Mouse (Mus musculus): Measurements from ENCODE around the gene Nt5c2. TPM values are rescaled to one million over a fixed set of nuclear protein-coding genes. Genes with fewer than 3 reads are reported as not detected.

Nt5c2 gene
- polyA plus RNA-seq, 1 experiment from 2014 or later = 85.4 TPM

DNA sequence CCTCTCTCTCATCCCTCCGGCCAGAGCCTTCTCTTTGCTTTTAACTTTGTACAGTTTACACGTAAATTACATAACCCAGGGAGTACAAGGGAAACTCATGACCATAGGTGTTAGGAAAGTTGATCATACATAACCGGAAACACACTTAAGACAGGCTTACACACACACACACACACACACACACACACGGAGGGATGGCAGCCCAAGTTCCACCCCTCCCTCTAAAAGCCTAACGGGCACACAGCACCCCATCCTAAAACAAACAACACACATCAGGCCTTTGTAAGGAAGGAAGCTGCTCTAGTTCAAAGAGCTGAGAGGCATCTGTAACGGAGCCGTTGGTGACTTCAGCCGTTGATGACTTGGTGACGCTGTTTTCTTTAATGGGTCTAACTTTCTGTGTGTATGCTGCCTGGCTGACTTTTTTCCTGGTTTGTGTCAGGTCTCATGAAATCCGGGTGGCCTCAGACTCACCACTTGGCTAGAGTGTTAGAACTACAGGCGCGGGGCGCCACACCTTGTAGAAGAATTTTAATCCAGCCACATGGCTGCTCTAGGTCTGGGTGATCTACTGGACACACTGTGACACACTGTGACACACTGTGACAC lies 44.7 kb downstream of the Nt5c2 start:
- Histone ChIP-seq H3K9me3 (no peaks in the 10 kb centered on the region), H3K4me1 (peaks cover 35% of the 10 kb centered on the region), H3K36me3 (no peaks in the 10 kb centered on the region), H3K4me2 (peak overlapping the region; percentile 25; the same call in 1 of the 2 replicates), H3K27ac (peak overlapping the region; percentile 83), H3K27me3 (no peaks in the 10 kb centered on the region), H3K4me3 (no peak overlapping the region), H3K9ac (no peak overlapping the region)
- 32% methylated on average over 13 of the region's 13 CpGs for WGBS
- peak; percentile 27; the same call in 1 of the 2 replicates for ATAC-seq (ENCODE audit: borderline replicate concordance, extremely low read depth, low FRiP score, low TSS enrichment)

- peaks cover 35% of the 10 kb centered on the region for H3K4me1 ChIP-seq
- no peak overlapping the region for H3K4me3 ChIP-seq
- no peaks in the 10 kb centered on the region for H3K9me3 ChIP-seq
- no peak overlapping the region for H3K9ac ChIP-seq
- H3K27me3 ChIP-seq = no peaks in the 10 kb centered on the region
- ATAC-seq (ENCODE audit: borderline replicate concordance, extremely low read depth, low FRiP score, low TSS enrichment) = no peak
- peak overlapping the region; percentile 83 for H3K27ac ChIP-seq
- no peaks in the 10 kb centered on the region for H3K36me3 ChIP-seq
- 52% methylated on average over 22 of the region's 22 CpGs for WGBS
- H3K4me2 ChIP-seq = peak overlapping the region; percentile 25; the same call in 1 of the 2 replicates
These were observed 45.5 kb downstream of the Nt5c2 start for GRCm38 (mm10) chr19:46969286-46969985.

GRCm38 (mm10) chr19:46968833-46969232 lies 46.1 kb downstream of the Nt5c2 start:
- Histone ChIP-seq H3K27ac (0 out of 2 replicates have a peak overlapping the region, but pooled peaks have one; percentile 83), H3K4me2 (no peak overlapping the region)
- WGBS = 67% methylated on average over 5 of the region's 5 CpGs

GRCm38 (mm10) chr19:46967861-46968260 lies 47.1 kb downstream of the Nt5c2 start:
- H3K9ac ChIP-seq = no peak overlapping the region
- H3K4me3 ChIP-seq = no peak overlapping the region
- H3K4me1 ChIP-seq = peaks cover 37% of the 10 kb centered on the region
- H3K36me3 ChIP-seq = no peaks in the 10 kb centered on the region
- H3K27me3 ChIP-seq = no peaks in the 10 kb centered on the region
- no peak overlapping the region for H3K4me2 ChIP-seq
- 71% methylated on average over 4 of the region's 4 CpGs for WGBS
- no peak for ATAC-seq (ENCODE audit: borderline replicate concordance, extremely low read depth, low FRiP score, low TSS enrichment)
- no peak overlapping the region for H3K27ac ChIP-seq
- H3K9me3 ChIP-seq = no peaks in the 10 kb centered on the region

More at GRCm38 (mm10) chr19:46968833-46969232, 46.1 kb downstream of the Nt5c2 start:
- no peaks in the 10 kb centered on the region for H3K27me3 ChIP-seq
- H3K9me3 ChIP-seq = no peaks in the 10 kb centered on the region
- peaks cover 35% of the 10 kb centered on the region for H3K4me1 ChIP-seq
- no peaks in the 10 kb centered on the region for H3K36me3 ChIP-seq
- H3K4me3 ChIP-seq = no peak overlapping the region
- no peak for ATAC-seq (ENCODE audit: borderline replicate concordance, extremely low read depth, low FRiP score, low TSS enrichment)
- H3K9ac ChIP-seq = no peak overlapping the region

DNA sequence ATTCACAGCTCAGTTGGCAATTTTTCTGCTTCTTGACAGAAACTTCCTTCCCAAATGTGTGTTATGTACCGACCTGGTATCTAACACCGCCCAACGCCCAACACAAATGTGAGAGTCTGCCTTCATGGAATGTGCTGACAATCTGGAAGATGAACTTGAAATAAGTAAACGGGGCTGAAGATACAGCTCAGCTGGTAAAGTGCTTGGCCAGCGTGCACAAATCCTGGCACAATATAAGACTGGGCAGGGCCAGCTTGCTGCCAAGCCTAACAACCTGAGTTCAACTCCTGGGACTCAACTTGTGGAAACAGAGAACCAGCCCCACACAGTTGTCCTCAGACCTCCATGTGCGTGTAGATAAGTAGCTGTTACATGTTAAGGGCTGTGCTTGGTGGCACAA lies 48.6 kb downstream of the Nt5c2 start:
- H3K4me2 ChIP-seq = no peak overlapping the region
- no peaks in the 10 kb centered on the region for H3K27me3 ChIP-seq
- H3K4me1 ChIP-seq = peaks cover 35% of the 10 kb centered on the region
- ATAC-seq (ENCODE audit: borderline replicate concordance, extremely low read depth, low FRiP score, low TSS enrichment) = no peak
- H3K9ac ChIP-seq = no peak overlapping the region
- 90% methylated on average over 6 of the region's 6 CpGs for WGBS
- no peak overlapping the region for H3K4me3 ChIP-seq
- no peaks in the 10 kb centered on the region for H3K36me3 ChIP-seq
- no peaks in the 10 kb centered on the region for H3K9me3 ChIP-seq
- H3K27ac ChIP-seq = no peak overlapping the region

DNA sequence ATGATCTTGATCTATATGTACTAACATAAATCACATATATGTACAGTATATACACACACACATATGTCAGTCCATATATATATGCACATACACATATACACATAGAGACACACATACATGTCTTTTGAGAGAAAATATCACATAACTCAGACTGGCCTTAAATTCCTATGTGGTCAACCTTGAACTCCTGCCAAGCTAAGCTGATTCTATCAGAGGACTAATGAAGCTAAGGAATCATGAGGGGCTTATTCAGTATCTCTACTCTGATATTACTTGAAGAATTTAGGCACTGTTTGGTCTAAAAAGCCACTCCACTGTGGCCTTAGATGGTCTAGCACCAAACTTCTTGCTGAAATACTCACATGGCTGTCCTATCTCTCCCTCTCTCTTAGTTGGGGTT lies 49.5 kb downstream of the Nt5c2 start:
- ATAC-seq (ENCODE audit: borderline replicate concordance, extremely low read depth, low FRiP score, low TSS enrichment) = no peak
- Histone ChIP-seq H3K9ac (no peak overlapping the region), H3K4me3 (no peak overlapping the region), H3K27me3 (no peaks in the 10 kb centered on the region), H3K27ac (no peak overlapping the region), H3K4me1 (peaks cover 34% of the 10 kb centered on the region), H3K4me2 (no peak overlapping the region), H3K36me3 (no peaks in the 10 kb centered on the region), H3K9me3 (no peaks in the 10 kb centered on the region)

GRCm38 (mm10) chr19:46964353-46964752 lies 50.6 kb downstream of the Nt5c2 start:
- Histone ChIP-seq H3K36me3 (no peaks in the 10 kb centered on the region), H3K9ac (no peak overlapping the region)

GRCm38 (mm10) chr19:46963440-46963839 lies 51.5 kb downstream of the Nt5c2 start:
- Histone ChIP-seq H3K4me3 (no peak overlapping the region), H3K27ac (no peak overlapping the region), H3K36me3 (no peaks in the 10 kb centered on the region), H3K9ac (no peak overlapping the region), H3K9me3 (no peaks in the 10 kb centered on the region), H3K4me2 (no peak overlapping the region), H3K27me3 (no peaks in the 10 kb centered on the region), H3K4me1 (peaks cover 34% of the 10 kb centered on the region)
- no peak for ATAC-seq (ENCODE audit: borderline replicate concordance, extremely low read depth, low FRiP score, low TSS enrichment)

More at GRCm38 (mm10) chr19:46964353-46964752, 50.6 kb downstream of the Nt5c2 start:
- Histone ChIP-seq H3K4me2 (no peak overlapping the region), H3K9me3 (no peaks in the 10 kb centered on the region), H3K27ac (no peak overlapping the region), H3K4me3 (no peak overlapping the region), H3K4me1 (peaks cover 34% of the 10 kb centered on the region), H3K27me3 (no peaks in the 10 kb centered on the region)
- ATAC-seq (ENCODE audit: borderline replicate concordance, extremely low read depth, low FRiP score, low TSS enrichment) = no peak
- WGBS = 43% methylated on average over 9 of the region's 9 CpGs

DNA sequence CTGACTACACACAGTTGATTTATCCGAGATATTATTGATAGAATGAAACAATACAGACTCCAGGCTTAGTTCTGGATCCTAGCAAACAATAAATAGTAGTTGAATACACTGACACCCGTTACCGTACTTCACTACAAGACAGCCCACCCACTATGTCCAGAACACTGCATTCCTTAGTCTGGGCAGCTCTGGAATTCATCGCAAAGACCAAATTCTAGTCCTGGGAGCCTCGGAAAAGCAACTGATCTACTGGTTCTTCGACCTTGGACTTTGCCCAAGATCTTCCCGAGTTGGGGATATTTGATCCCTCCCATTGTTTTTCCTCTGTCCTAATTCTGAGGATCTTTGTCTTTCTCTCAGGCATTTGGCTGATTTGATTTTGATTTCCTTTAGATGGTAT lies 52.1 kb downstream of the Nt5c2 start:
- ATAC-seq (ENCODE audit: borderline replicate concordance, extremely low read depth, low FRiP score, low TSS enrichment) = no peak
- 8% methylated on average over 7 of the region's 7 CpGs for WGBS
- H3K27ac ChIP-seq = peak overlapping the region; percentile 99
- H3K27me3 ChIP-seq = no peaks in the 10 kb centered on the region
- peak overlapping the region; percentile 91 for H3K4me3 ChIP-seq
- peak overlapping the region; percentile 76 for H3K4me2 ChIP-seq
- H3K4me1 ChIP-seq = peaks cover 40% of the 10 kb centered on the region
- 0 out of 2 replicates have a peak overlapping the region, but pooled peaks have one; percentile 92 for H3K9ac ChIP-seq
- no peaks in the 10 kb centered on the region for H3K9me3 ChIP-seq
- H3K36me3 ChIP-seq = 0 out of 2 replicates have a peak, but pooled peaks cover 1% of the 10 kb centered on the region

- H3K27me3 ChIP-seq = no peaks in the 10 kb centered on the region
- H3K36me3 ChIP-seq = 0 out of 2 replicates have a peak, but pooled peaks cover 2% of the 10 kb centered on the region
- peak overlapping the region; percentile 91 for H3K4me3 ChIP-seq
- WGBS = under 1% methylated on average over 35 of the region's 54 CpGs
- ATAC-seq (ENCODE audit: borderline replicate concordance, extremely low read depth, low FRiP score, low TSS enrichment) = peak; percentile 90
- H3K9ac ChIP-seq = peak overlapping the region; percentile 92
- H3K4me2 ChIP-seq = peak overlapping the region; percentile 76
- H3K4me1 ChIP-seq = peaks cover 45% of the 10 kb centered on the region
- no peaks in the 10 kb centered on the region for H3K9me3 ChIP-seq
- H3K27ac ChIP-seq = peak overlapping the region; percentile 99
These were observed 52.7 kb downstream of the Nt5c2 start for GRCm38 (mm10) chr19:46962171-46962772.

- WGBS = 1% methylated on average over 35 of the region's 36 CpGs
- no peaks in the 10 kb centered on the region for H3K9me3 ChIP-seq
- H3K4me3 ChIP-seq = peak overlapping the region; percentile 91
- H3K36me3 ChIP-seq = 0 out of 2 replicates have a peak, but pooled peaks cover 2% of the 10 kb centered on the region
- H3K27me3 ChIP-seq = no peaks in the 10 kb centered on the region
- ATAC-seq (ENCODE audit: borderline replicate concordance, extremely low read depth, low FRiP score, low TSS enrichment) = peak; percentile 87
- peak overlapping the region; percentile 99 for H3K27ac ChIP-seq
- peak overlapping the region; percentile 76 for H3K4me2 ChIP-seq
- H3K9ac ChIP-seq = peak overlapping the region; percentile 92
- H3K4me1 ChIP-seq = peaks cover 49% of the 10 kb centered on the region
These were observed 53.3 kb downstream of the Nt5c2 start for GRCm38 (mm10) chr19:46961652-46962051.
